Mouse (Mus musculus): ENCODE measurements around the gene Gh. TPM values are rescaled to one million over a fixed set of nuclear protein-coding genes. Genes with fewer than 3 reads are reported as not detected.

Gh gene
- polyA plus RNA-seq, 1 experiment = 0.82 TPM

- no peak for DNase-seq (ENCODE audit: low read depth, low spot score)
- 39% methylated on average over 5 of the region's 5 CpGs for WGBS
These were observed 11.9 kb upstream of the Gh start for GRCm38 (mm10) chr11:106313533-106313932.

- DNase-seq (ENCODE audit: low read depth, low spot score) = no peak
- 71% methylated on average over 5 of the region's 5 CpGs for WGBS
These were observed 8.5 kb upstream of the Gh start for GRCm38 (mm10) chr11:106310123-106310522.

GRCm38 (mm10) chr11:106308162-106308561 is 6.5 kb upstream of the Gh start:
- 81% methylated on average over 11 of the region's 11 CpGs for WGBS
- no peak for DNase-seq (ENCODE audit: low read depth, low spot score)

GRCm38 (mm10) chr11:106307432-106307831 is 5.8 kb upstream of the Gh start:
- DNase-seq (ENCODE audit: low read depth, low spot score) = no peak
- 36% methylated on average over 5 of the region's 5 CpGs for WGBS

GRCm38 (mm10) chr11:106306758-106307157 is 5.1 kb upstream of the Gh start:
- DNase-seq (ENCODE audit: low read depth, low spot score) = no peak
- WGBS = 86% methylated on average over 9 of the region's 9 CpGs

- DNase-seq (ENCODE audit: low read depth, low spot score) = no peak
- WGBS = 81% methylated on average over 3 of the region's 3 CpGs
These were observed 4.4 kb upstream of the Gh start for GRCm38 (mm10) chr11:106306065-106306385.

GRCm38 (mm10) chr11:106305348-106306064 is 3.8 kb upstream of the Gh start:
- no peak for DNase-seq (ENCODE audit: low read depth, low spot score)
- WGBS = 72% methylated on average over 10 of the region's 10 CpGs

- peak; percentile 18 for DNase-seq (ENCODE audit: low read depth, low spot score)
These were observed 969 bp upstream of the Gh start for GRCm38 (mm10) chr11:106302634-106303033.

GRCm38 (mm10) chr11:106291861-106292260 is 9.8 kb downstream of the Gh start:
- DNase-seq (ENCODE audit: low read depth, low spot score) = no peak

More at GRCm38 (mm10) chr11:106302634-106303033, 969 bp upstream of the Gh start:
- WGBS = 7% methylated on average over 2 of the region's 2 CpGs

GRCm38 (mm10) chr11:106290376-106290775 is 11.3 kb downstream of the Gh start:
- no peak for DNase-seq (ENCODE audit: low read depth, low spot score)
- 91% methylated on average over 5 of the region's 5 CpGs for WGBS

More at GRCm38 (mm10) chr11:106291861-106292260, 9.8 kb downstream of the Gh start:
- WGBS = 63% methylated on average over 2 of the region's 2 CpGs

GRCm38 (mm10) chr11:106289369-106289768 is 12.3 kb downstream of the Gh start:
- WGBS = 28% methylated on average over 8 of the region's 8 CpGs
- DNase-seq (ENCODE audit: low read depth, low spot score) = no peak

GRCm38 (mm10) chr11:106286987-106287386 is 14.7 kb downstream of the Gh start:
- DNase-seq (ENCODE audit: low read depth, low spot score) = no peak
- 52% methylated on average over 11 of the region's 11 CpGs for WGBS

GRCm38 (mm10) chr11:106286206-106286605 is 15.5 kb downstream of the Gh start:
- 91% methylated on average over 7 of the region's 7 CpGs for WGBS
- no peak for DNase-seq (ENCODE audit: low read depth, low spot score)

- DNase-seq (ENCODE audit: low read depth, low spot score) = no peak
- 68% methylated on average over 8 of the region's 8 CpGs for WGBS
These were observed 17.5 kb downstream of the Gh start for GRCm38 (mm10) chr11:106284126-106284525.

GRCm38 (mm10) chr11:106283371-106283770 is 18.3 kb downstream of the Gh start:
- no peak for DNase-seq (ENCODE audit: low read depth, low spot score)
- 83% methylated on average over 4 of the region's 4 CpGs for WGBS

- WGBS = 82% methylated on average over 6 of the region's 6 CpGs
- DNase-seq (ENCODE audit: low read depth, low spot score) = no peak
These were observed 19.2 kb downstream of the Gh start for GRCm38 (mm10) chr11:106282452-106282851.

GRCm38 (mm10) chr11:106276454-106276853 is 25.2 kb downstream of the Gh start, which contains the start of gene Tcam1:
Tcam1 (plus strand) TSS chr11:106276672.
- WGBS = 4% methylated on average over 25 of the region's 25 CpGs
- DNase-seq (ENCODE audit: low read depth, low spot score) = peak; percentile 80

GRCm38 (mm10) chr11:106274971-106275411 is 26.7 kb downstream of the Gh start:
- WGBS = 24% methylated on average over 7 of the region's 7 CpGs
- no peak for DNase-seq (ENCODE audit: low read depth, low spot score)

GRCm38 (mm10) chr11:106274374-106274773 is 27.3 kb downstream of the Gh start:
- no peak for DNase-seq (ENCODE audit: low read depth, low spot score)
- WGBS = 97% methylated on average over 1 of the region's 1 CpGs

- no peak for DNase-seq (ENCODE audit: low read depth, low spot score)
- WGBS = 84% methylated on average over 6 of the region's 6 CpGs
These were observed 27.9 kb downstream of the Gh start for GRCm38 (mm10) chr11:106273811-106274210.

- WGBS = 3% methylated on average over 16 of the region's 16 CpGs
- DNase-seq (ENCODE audit: low read depth, low spot score) = no peak
These were observed 28.4 kb downstream of the Gh start for GRCm38 (mm10) chr11:106273311-106273684.
